In genomic region chr5:125191608-125192007, GRCm38 (mm10) we compare ENCODE assay signal across 27 mouse cellular contexts. TPM values are rescaled to one million over a fixed set of nuclear protein-coding genes. Genes with fewer than 3 reads are reported as not detected.
DNase-seq lines count a peak whose midpoint lies in the region; ATAC-seq and TF ChIP-seq lines count a peak whose summit lies in the region.
"Had no signal": no experiment of that assay in that cellular context is flagged by ENCODE, and none has a peak within 500 bp of the region (broad histone marks: within the 10 kb centered on the region; RNA-seq: fewer than 3 reads in every experiment).

No protein-coding gene starts in this region.

- no peak for DNase-seq in forebrain, embryonic 14.5 days (ENCODE audit: low spot score)
- DNase-seq in midbrain, embryonic 14.5 days = peak; percentile 26
- peak; percentile 52 for DNase-seq in brain, embryonic 14.5 days (ENCODE audit: low read depth)
- DNase-seq: adrenal gland, adult 8-10 months; adrenal gland, postnatal 25 days; cerebellum, adult 18-20 months; cerebellum, adult 9-10 months; cerebellum, postnatal 36 days; embryo, embryonic 11 days; gastrocnemius, postnatal 10 days; gastrocnemius, postnatal 36 days; heart, adult 2 months; heart, postnatal 14 days; heart, postnatal 4 days; kidney, adult 11 months had no signal

- H3K9ac ChIP-seq in forebrain, embryonic 14.5 days (ENCODE audit: low read length) = no peak overlapping the region
- no peak overlapping the region; the same call in 1 of the 2 replicates for H3K9ac ChIP-seq in forebrain, embryonic 12.5 days
- H3K9ac ChIP-seq in midbrain, embryonic 14.5 days (replicated peaks; ENCODE audit: low read length) = 0 out of 2 replicates have a peak overlapping the region, but pooled peaks have one; percentile 9
- no peak overlapping the region for H3K9ac ChIP-seq in midbrain, embryonic 15.5 days
- no peak overlapping the region for H3K9ac ChIP-seq in intestine, embryonic 16.5 days (ENCODE audit: low read depth, low read length)
- H3K9ac ChIP-seq: embryonic facial prominence, embryonic 13.5 days; heart, embryonic 13.5 days; hindbrain, embryonic 15.5 days had no signal

- H3K4me2 ChIP-seq in forebrain, embryonic 14.5 days (ENCODE audit: low read length) = no peak overlapping the region
- no peak overlapping the region; the same call in 1 of the 2 replicates for H3K4me2 ChIP-seq in forebrain, embryonic 12.5 days
- H3K4me2 ChIP-seq in midbrain, embryonic 14.5 days (ENCODE audit: low read length) = no peak overlapping the region
- H3K4me2 ChIP-seq in midbrain, embryonic 15.5 days = no peak overlapping the region
- H3K4me2 ChIP-seq in intestine, embryonic 16.5 days (ENCODE audit: low read depth, low read length) = no peak overlapping the region
- H3K4me2 ChIP-seq: embryonic facial prominence, embryonic 13.5 days; heart, embryonic 13.5 days; hindbrain, embryonic 15.5 days had no signal

- no peak for ATAC-seq in forebrain, embryonic 14.5 days
- no peak for ATAC-seq in forebrain, embryonic 12.5 days (ENCODE audit: low FRiP score)
- no peak for ATAC-seq in midbrain, embryonic 14.5 days (ENCODE audit: low FRiP score, low TSS enrichment)
- no peak for ATAC-seq in midbrain, embryonic 15.5 days (replicated peaks)
- ATAC-seq in intestine, embryonic 16.5 days = no peak
- ATAC-seq: activated CD4-positive, CD25-positive, alpha-beta regulatory T cell, adult 4 months; CD4-positive, CD25-positive, alpha-beta regulatory T cell, adult 4 months; forebrain, embryonic 16.5 days had no signal

- H3K36me3 ChIP-seq in forebrain, embryonic 14.5 days (ENCODE audit: control insufficient read depth, insufficient read depth, low read length) = no peaks in the 10 kb centered on the region
- H3K36me3 ChIP-seq in forebrain, embryonic 12.5 days (replicated peaks) = no peaks in the 10 kb centered on the region
- H3K36me3 ChIP-seq in midbrain, embryonic 14.5 days (ENCODE audit: control insufficient read depth, insufficient read depth, low read length) = no peaks in the 10 kb centered on the region
- H3K36me3 ChIP-seq in midbrain, embryonic 15.5 days (replicated peaks) = no peaks in the 10 kb centered on the region
- no peaks in the 10 kb centered on the region for H3K36me3 ChIP-seq in intestine, embryonic 16.5 days (ENCODE audit: control insufficient read depth, insufficient read depth, low read length)
- H3K36me3 ChIP-seq: embryonic facial prominence, embryonic 10.5 days; embryonic facial prominence, embryonic 13.5 days; heart, embryonic 10.5 days; heart, embryonic 13.5 days; hindbrain, embryonic 15.5 days had no signal

- no peak for TF ChIP-seq CTCF in brain, embryonic 14.5 days (IDR thresholded peaks at IDR 0.05; ENCODE audit: borderline replicate concordance, extremely low read depth, insufficient read depth, insufficient read length)

- H3K9me3 ChIP-seq in forebrain, embryonic 14.5 days (replicated peaks; ENCODE audit: control insufficient read depth, low read length) = no peaks in the 10 kb centered on the region
- H3K9me3 ChIP-seq in forebrain, embryonic 12.5 days = no peaks in the 10 kb centered on the region
- H3K9me3 ChIP-seq in midbrain, embryonic 14.5 days (ENCODE audit: control insufficient read depth, low read length) = no peaks in the 10 kb centered on the region
- no peaks in the 10 kb centered on the region for H3K9me3 ChIP-seq in midbrain, embryonic 15.5 days
- H3K9me3 ChIP-seq in intestine, embryonic 16.5 days (ENCODE audit: control insufficient read depth, low read length) = no peaks in the 10 kb centered on the region
- H3K9me3 ChIP-seq: embryonic facial prominence, embryonic 10.5 days; embryonic facial prominence, embryonic 13.5 days; heart, embryonic 10.5 days; heart, embryonic 13.5 days; hindbrain, embryonic 15.5 days had no signal

- no peaks in the 10 kb centered on the region for H3K27me3 ChIP-seq in forebrain, embryonic 14.5 days (replicated peaks; ENCODE audit: control insufficient read depth, insufficient read depth, low read length)
- H3K27me3 ChIP-seq in forebrain, embryonic 12.5 days = peaks cover 7% of the 10 kb centered on the region; the same call in 1 of the 2 replicates
- no peaks in the 10 kb centered on the region for H3K27me3 ChIP-seq in midbrain, embryonic 14.5 days (ENCODE audit: control insufficient read depth, insufficient read depth, low read length)
- H3K27me3 ChIP-seq in midbrain, embryonic 15.5 days (replicated peaks) = no peaks in the 10 kb centered on the region
- no peaks in the 10 kb centered on the region for H3K27me3 ChIP-seq in intestine, embryonic 16.5 days (replicated peaks; ENCODE audit: control insufficient read depth, insufficient read depth, low read length)
- H3K27me3 ChIP-seq: embryonic facial prominence, embryonic 13.5 days; hindbrain, embryonic 15.5 days had no signal

- H3K27ac ChIP-seq in forebrain, embryonic 14.5 days (ENCODE audit: low read depth, low read length) = peak overlapping the region; percentile 33; the same call in 1 of the 2 replicates
- H3K27ac ChIP-seq in forebrain, embryonic 12.5 days = no peak overlapping the region
- H3K27ac ChIP-seq in midbrain, embryonic 14.5 days (replicated peaks; ENCODE audit: low read depth, low read length) = no peak overlapping the region
- no peak overlapping the region for H3K27ac ChIP-seq in midbrain, embryonic 15.5 days
- H3K27ac ChIP-seq in intestine, embryonic 16.5 days (ENCODE audit: low read length) = no peak overlapping the region
- H3K27ac ChIP-seq: embryonic facial prominence, embryonic 10.5 days; embryonic facial prominence, embryonic 13.5 days; heart, adult 2 months; heart, embryonic 10.5 days; heart, embryonic 13.5 days; hindbrain, embryonic 15.5 days had no signal

- TF ChIP-seq POLR2A in brain, embryonic 14.5 days (IDR thresholded peaks at IDR 0.05; ENCODE audit: borderline replicate concordance, extremely low read depth, insufficient read depth, insufficient read length, poor library complexity, severe bottlenecking) = no peak

- no peak overlapping the region for H3K4me3 ChIP-seq in forebrain, embryonic 14.5 days (ENCODE audit: low read depth, low read length)
- H3K4me3 ChIP-seq in forebrain, embryonic 12.5 days (replicated peaks) = no peak overlapping the region
- H3K4me3 ChIP-seq in midbrain, embryonic 14.5 days (replicated peaks; ENCODE audit: low read depth, low read length) = no peak overlapping the region
- H3K4me3 ChIP-seq in midbrain, embryonic 15.5 days = no peak overlapping the region
- H3K4me3 ChIP-seq in intestine, embryonic 16.5 days (ENCODE audit: low read length) = no peak overlapping the region
- H3K4me3 ChIP-seq: embryonic facial prominence, embryonic 10.5 days; embryonic facial prominence, embryonic 13.5 days; erythroblast, embryonic 14.5 days; heart, adult 2 months; heart, embryonic 10.5 days; heart, embryonic 13.5 days; hindbrain, embryonic 15.5 days had no signal

- 23% methylated on average over 9 of the region's 9 CpGs for WGBS in forebrain, embryonic 14.5 days
- 24% methylated on average over 9 of the region's 9 CpGs for WGBS in forebrain, embryonic 12.5 days
- 35% methylated on average over 9 of the region's 9 CpGs for WGBS in midbrain, embryonic 14.5 days
- 38% methylated on average over 9 of the region's 9 CpGs for WGBS in midbrain, embryonic 15.5 days
- 57% methylated on average over 9 of the region's 9 CpGs for WGBS in intestine, embryonic 16.5 days

- H3K4me1 ChIP-seq in forebrain, embryonic 14.5 days (ENCODE audit: control insufficient read depth, insufficient read depth, low read length) = peaks cover 6% of the 10 kb centered on the region
- H3K4me1 ChIP-seq in forebrain, embryonic 12.5 days = peaks cover 17% of the 10 kb centered on the region
- H3K4me1 ChIP-seq in midbrain, embryonic 14.5 days (ENCODE audit: control insufficient read depth, insufficient read depth, low read length) = peaks cover 6% of the 10 kb centered on the region; the same call in 1 of the 2 replicates
- H3K4me1 ChIP-seq in midbrain, embryonic 15.5 days = peaks cover 4% of the 10 kb centered on the region
- H3K4me1 ChIP-seq in intestine, embryonic 16.5 days (ENCODE audit: control insufficient read depth, insufficient read depth, low read length) = peaks cover 28% of the 10 kb centered on the region

RNA-seq across cellular contexts. Expression of gene Ncor2, which starts 12.6 kb away (rescaled TPM):
- polyA plus RNA-seq in forebrain, embryonic 14.5 days (2014; fragmentation: Nextera tagmentation; extraction: Ambion mirVana) = 15.1 and 22.3 TPM in 2 replicates
- polyA plus RNA-seq in forebrain, embryonic 12.5 days (2016; fragmentation: Nextera tagmentation; extraction: Ambion mirVana) = 26.0 and 27.0 TPM in 2 replicates
- polyA plus RNA-seq in midbrain, embryonic 14.5 days (2014; fragmentation: Nextera tagmentation; extraction: Ambion mirVana) = 23.7 and 24.0 TPM in 2 replicates
- 25.6 and 27.6 TPM in 2 replicates for polyA plus RNA-seq in midbrain, embryonic 15.5 days (2015; fragmentation: Nextera tagmentation; extraction: Ambion mirVana)
- polyA plus RNA-seq in brain, embryonic 14.5 days (2012; rRNA removed) = 31.6 and 71.5 TPM in 2 replicates
- 13.1 and 14.4 TPM in 2 replicates for polyA plus RNA-seq in intestine, embryonic 16.5 days (2015; fragmentation: Nextera tagmentation; extraction: Ambion mirVana)
